Mouse (Mus musculus) kidney, adult 2 months (tissue): ENCODE measurements at regions not wholly inside any gene's neighbourhood (a gene's known extent, or its start where the extent isn't known, plus 50 kb on each side); places are given as distances from the start of the nearest gene placed in this dataset.

Source experiments
- DNase-seq: peaks from one replicate; pipeline ENCODE4 v3.0.0; 2021
- H3K27ac ChIP-seq: fragments of 200-500 bp; 2 replicates; pipeline ENCODE4 v1.5.1; 2012; ENCODE audit warnings: low read depth, low read length, control low read depth, inconsistent platforms; ENCODE audit not compliant: insufficient read depth
- H3K27me3 ChIP-seq: fragments of 200-500 bp; replicated peaks from 2 replicates; pipeline ENCODE4 v1.6.1; 2012; ENCODE audit warnings: mild to moderate bottlenecking, moderate library complexity, low read length, inconsistent platforms; ENCODE audit not compliant: control insufficient read depth, insufficient read depth
- H3K36me3 ChIP-seq: fragments of 200-500 bp; 2 replicates; pipeline ENCODE4 v1.6.1; 2012; ENCODE audit warnings: mild to moderate bottlenecking, moderate library complexity, low read length, inconsistent platforms; ENCODE audit not compliant: control insufficient read depth, insufficient read depth
- H3K4me1 ChIP-seq: fragments of 200-500 bp; 2 replicates; pipeline ENCODE4 v1.6.1; 2011; ENCODE audit warnings: low read length; ENCODE audit not compliant: control insufficient read depth, insufficient read depth
- H3K4me3 ChIP-seq: fragments of 200-500 bp; 2 replicates; pipeline ENCODE4 v1.5.1; 2011; ENCODE audit warnings: mild to moderate bottlenecking, low read depth, low read length, control low read depth; ENCODE audit not compliant: insufficient read depth
- CTCF ChIP-seq: fragments of 200-500 bp; conservative IDR thresholded peaks from 2 replicates; pipeline ENCODE4 v1.5.1; 2011; ENCODE audit warnings: low read depth, mild to moderate bottlenecking, control low read depth, low read length, moderate library complexity, mixed read lengths; ENCODE audit not compliant: insufficient read depth, insufficient read length
- POLR2A ChIP-seq: fragments of 200-500 bp; IDR thresholded peaks from one replicate; pipeline ENCODE4 v1.6.1; 2011; ENCODE audit warnings: low read depth, low read length, control low read depth
- WGBS: fragments of 180-500 bp; shearing (Covaris S2); methylation state at CpG from one replicate; pipeline ENCODE4 v1.1.7; 2018; 5-methylcytosine and 5-hydroxymethylcytosine counted together

GRCm38 (mm10) chr8:54420339-54421098, 108.9 kb upstream of the Asb5 start:
- Histone ChIP-seq H3K36me3 (no peaks in the 10 kb centered on the region), H3K4me3 (no peak overlapping the region), H3K4me1 (no peaks in the 10 kb centered on the region), H3K27ac (no peak overlapping the region), H3K27me3 (no peaks in the 10 kb centered on the region)
- no peak for TF ChIP-seq CTCF
- TF ChIP-seq POLR2A = no peak
- no peak for DNase-seq
- 66% methylated on average over 6 of the region's 6 CpGs for WGBS

- DNase-seq = no peak
- 85% methylated on average over 3 of the region's 3 CpGs for WGBS
Measured at GRCm38 (mm10) chr8:54425039-54425438, 104.3 kb upstream of the Asb5 start.

DNA sequence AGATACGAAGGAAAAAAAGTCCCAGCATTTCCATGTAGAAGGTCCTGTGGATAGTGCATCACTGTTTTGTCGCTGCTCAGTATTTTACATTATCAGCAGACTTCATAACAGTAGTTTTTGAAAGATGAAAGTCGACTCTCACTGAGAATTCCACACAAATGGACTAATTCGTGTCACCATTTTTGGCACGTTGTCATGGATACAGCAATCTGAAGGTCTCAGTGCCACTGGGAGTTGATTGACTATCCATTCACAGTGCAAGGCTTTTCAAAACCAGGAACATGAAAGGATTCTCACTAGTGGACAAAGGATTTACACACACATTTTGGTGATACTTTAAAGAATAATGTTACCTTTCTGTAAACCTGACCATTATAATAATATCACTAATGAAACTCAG, 93.7 kb upstream of the Asb5 start:
- no peak for TF ChIP-seq POLR2A
- TF ChIP-seq CTCF = no peak
- H3K27me3 ChIP-seq = no peaks in the 10 kb centered on the region
- 87% methylated on average over 5 of the region's 5 CpGs for WGBS

More at GRCm38 (mm10) chr8:54425039-54425438, 104.3 kb upstream of the Asb5 start:
- Histone ChIP-seq H3K4me1 (no peaks in the 10 kb centered on the region), H3K27me3 (no peaks in the 10 kb centered on the region), H3K36me3 (no peaks in the 10 kb centered on the region), H3K27ac (no peak overlapping the region), H3K4me3 (no peak overlapping the region)
- no peak for TF ChIP-seq POLR2A
- TF ChIP-seq CTCF = no peak

DNA sequence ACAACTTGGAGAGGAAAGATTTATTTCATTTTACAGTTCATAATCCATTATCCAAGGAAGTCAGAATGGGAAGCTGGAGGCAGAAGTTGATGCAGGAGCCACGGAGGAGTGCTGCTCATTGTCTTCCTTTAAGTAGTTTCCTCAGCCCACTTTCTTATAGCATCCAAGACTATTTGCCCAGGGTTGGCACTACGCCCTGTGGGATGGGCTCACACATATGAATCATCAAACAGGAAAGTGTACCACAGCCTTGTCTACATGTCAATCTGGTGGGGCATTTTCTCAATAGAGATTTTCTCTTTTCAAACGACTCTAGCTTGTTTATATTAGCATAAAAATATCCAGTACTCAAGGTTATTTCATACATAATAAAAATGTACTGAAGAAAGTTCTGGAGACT, 88.2 kb upstream of the Asb5 start:
- no peak overlapping the region for H3K4me3 ChIP-seq
- H3K36me3 ChIP-seq = no peaks in the 10 kb centered on the region
- H3K4me1 ChIP-seq = no peaks in the 10 kb centered on the region
- DNase-seq = no peak
- WGBS = 75% methylated on average over 3 of the region's 3 CpGs
- H3K27me3 ChIP-seq = no peaks in the 10 kb centered on the region
- no peak for TF ChIP-seq POLR2A
- no peak for TF ChIP-seq CTCF
- no peak overlapping the region for H3K27ac ChIP-seq

More for the DNA sequence above, 93.7 kb upstream of the Asb5 start:
- Histone ChIP-seq H3K27ac (no peak overlapping the region), H3K36me3 (no peaks in the 10 kb centered on the region), H3K4me1 (no peaks in the 10 kb centered on the region), H3K4me3 (no peak overlapping the region)
- DNase-seq = no peak

- Histone ChIP-seq H3K27me3 (no peaks in the 10 kb centered on the region), H3K27ac (no peak overlapping the region), H3K4me1 (no peaks in the 10 kb centered on the region), H3K36me3 (no peaks in the 10 kb centered on the region), H3K4me3 (no peak overlapping the region)
- TF ChIP-seq POLR2A (no peak), CTCF (no peak)
- no peak for DNase-seq
- WGBS = 44% methylated on average over 1 of the region's 1 CpGs
Measured at GRCm38 (mm10) chr8:54442395-54442794, 87.0 kb upstream of the Asb5 start.

GRCm38 (mm10) chr8:54446370-54446769, 83.0 kb upstream of the Asb5 start:
- 43% methylated on average over 5 of the region's 5 CpGs for WGBS
- no peak for TF ChIP-seq POLR2A
- no peak for TF ChIP-seq CTCF
- DNase-seq = peak; percentile 12
- Histone ChIP-seq H3K4me1 (no peaks in the 10 kb centered on the region), H3K4me3 (no peak overlapping the region), H3K27ac (no peak overlapping the region), H3K27me3 (no peaks in the 10 kb centered on the region), H3K36me3 (no peaks in the 10 kb centered on the region)

- no peak for TF ChIP-seq CTCF
- TF ChIP-seq POLR2A = no peak
- H3K4me1 ChIP-seq = no peaks in the 10 kb centered on the region
- no peak overlapping the region for H3K4me3 ChIP-seq
- H3K27ac ChIP-seq = no peak overlapping the region
- no peak for DNase-seq
- H3K27me3 ChIP-seq = no peaks in the 10 kb centered on the region
- H3K36me3 ChIP-seq = no peaks in the 10 kb centered on the region
Measured at GRCm38 (mm10) chr8:54449811-54450210, 79.6 kb upstream of the Asb5 start.
